Mouse (Mus musculus): ENCODE measurements around the gene Tmbim7. TPM values are rescaled to one million over a fixed set of nuclear protein-coding genes. Genes with fewer than 3 reads are reported as not detected.

Tmbim7 gene
- polyA plus RNA-seq, 1 experiment from 2014 or later, result not detected

- Histone ChIP-seq H3K27ac (replicated peaks; ENCODE audit: low read depth, low read length) (no peak overlapping the region), H3K4me2 (ENCODE audit: low read depth, low read length) (no peak overlapping the region), H3K4me1 (ENCODE audit: control insufficient read depth, insufficient read depth, low read length) (no peaks in the 10 kb centered on the region), H3K9me3 (replicated peaks; ENCODE audit: control insufficient read depth, low read length) (no peaks in the 10 kb centered on the region), H3K4me3 (ENCODE audit: low read depth, low read length) (no peak overlapping the region), H3K27me3 (ENCODE audit: control insufficient read depth, insufficient read depth, low read length) (no peaks in the 10 kb centered on the region), H3K36me3 (replicated peaks; ENCODE audit: control insufficient read depth, insufficient read depth, low read depth, low read length) (no peaks in the 10 kb centered on the region), H3K9ac (replicated peaks; ENCODE audit: low read length) (no peak overlapping the region)
- 94% methylated on average over 13 of the region's 13 CpGs for WGBS
- ATAC-seq (replicated peaks; ENCODE audit: insufficient number of reproducible peaks, low FRiP score, low TSS enrichment, low read depth), result no peak
- DNase-seq (ENCODE audit: low spot score), result no peak
Observed at GRCm38 (mm10) chr5:3633315-3633714, 17.7 kb upstream of the Tmbim7 start.

- Histone ChIP-seq H3K27ac (replicated peaks; ENCODE audit: low read depth, low read length) (no peak overlapping the region), H3K9me3 (replicated peaks; ENCODE audit: control insufficient read depth, low read length) (no peaks in the 10 kb centered on the region), H3K27me3 (ENCODE audit: control insufficient read depth, insufficient read depth, low read length) (no peaks in the 10 kb centered on the region), H3K4me3 (ENCODE audit: low read depth, low read length) (no peak overlapping the region), H3K4me1 (ENCODE audit: control insufficient read depth, insufficient read depth, low read length) (no peaks in the 10 kb centered on the region), H3K9ac (replicated peaks; ENCODE audit: low read length) (no peak overlapping the region), H3K36me3 (replicated peaks; ENCODE audit: control insufficient read depth, insufficient read depth, low read depth, low read length) (no peaks in the 10 kb centered on the region), H3K4me2 (ENCODE audit: low read depth, low read length) (no peak overlapping the region)
- 76% methylated on average over 4 of the region's 4 CpGs for WGBS
- no peak for ATAC-seq (replicated peaks; ENCODE audit: insufficient number of reproducible peaks, low FRiP score, low TSS enrichment, low read depth)
- peak; percentile 5 for DNase-seq (ENCODE audit: low spot score)
Observed at GRCm38 (mm10) chr5:3633951-3634350, 17.0 kb upstream of the Tmbim7 start.

- H3K4me2 ChIP-seq (ENCODE audit: low read depth, low read length), result no peak overlapping the region
- no peak for DNase-seq (ENCODE audit: low spot score)
- no peaks in the 10 kb centered on the region for H3K4me1 ChIP-seq (ENCODE audit: control insufficient read depth, insufficient read depth, low read length)
- no peaks in the 10 kb centered on the region for H3K9me3 ChIP-seq (replicated peaks; ENCODE audit: control insufficient read depth, low read length)
- ATAC-seq (replicated peaks; ENCODE audit: insufficient number of reproducible peaks, low FRiP score, low TSS enrichment, low read depth), result no peak
- no peak overlapping the region for H3K4me3 ChIP-seq (ENCODE audit: low read depth, low read length)
- H3K36me3 ChIP-seq (replicated peaks; ENCODE audit: control insufficient read depth, insufficient read depth, low read depth, low read length), result no peaks in the 10 kb centered on the region
- WGBS, result 77% methylated on average over 8 of the region's 8 CpGs
- no peak overlapping the region for H3K9ac ChIP-seq (replicated peaks; ENCODE audit: low read length)
- no peaks in the 10 kb centered on the region for H3K27me3 ChIP-seq (ENCODE audit: control insufficient read depth, insufficient read depth, low read length)
- no peak overlapping the region for H3K27ac ChIP-seq (replicated peaks; ENCODE audit: low read depth, low read length)
Observed at GRCm38 (mm10) chr5:3635286-3635685, 15.7 kb upstream of the Tmbim7 start.

DNA sequence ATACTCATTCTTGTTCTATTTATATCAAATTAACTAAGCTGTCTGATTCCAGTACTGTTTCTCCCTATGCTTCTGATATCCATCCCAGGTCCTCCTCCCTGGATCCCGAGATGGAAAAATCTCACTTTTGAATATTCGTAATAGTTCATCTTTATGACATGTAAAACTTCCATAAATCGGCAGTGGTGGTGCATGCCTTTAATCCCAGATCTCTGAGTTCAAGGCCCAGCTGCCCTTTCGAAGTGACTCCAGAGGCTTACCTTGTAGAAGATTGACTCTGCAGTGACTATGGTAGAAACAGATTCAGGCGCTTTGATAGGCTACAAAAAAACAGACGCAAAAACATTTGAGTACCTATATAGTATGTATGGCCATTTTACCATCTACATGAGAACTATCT lies 6.4 kb upstream of the Tmbim7 start:
- H3K36me3 ChIP-seq (replicated peaks; ENCODE audit: control insufficient read depth, insufficient read depth, low read depth, low read length), result peaks cover 2% of the 10 kb centered on the region
- no peak for DNase-seq (ENCODE audit: low spot score)
- H3K4me3 ChIP-seq (ENCODE audit: low read depth, low read length), result no peak overlapping the region
- no peaks in the 10 kb centered on the region for H3K9me3 ChIP-seq (replicated peaks; ENCODE audit: control insufficient read depth, low read length)
- H3K4me2 ChIP-seq (ENCODE audit: low read depth, low read length), result no peak overlapping the region
- no peak overlapping the region for H3K27ac ChIP-seq (replicated peaks; ENCODE audit: low read depth, low read length)
- 94% methylated on average over 6 of the region's 6 CpGs for WGBS
- H3K9ac ChIP-seq (replicated peaks; ENCODE audit: low read length), result no peak overlapping the region
- ATAC-seq (replicated peaks; ENCODE audit: insufficient number of reproducible peaks, low FRiP score, low TSS enrichment, low read depth), result no peak
- H3K4me1 ChIP-seq (ENCODE audit: control insufficient read depth, insufficient read depth, low read length), result no peaks in the 10 kb centered on the region
- H3K27me3 ChIP-seq (ENCODE audit: control insufficient read depth, insufficient read depth, low read length), result no peaks in the 10 kb centered on the region

GRCm38 (mm10) chr5:3645326-3645725 lies 5.7 kb upstream of the Tmbim7 start:
- Histone ChIP-seq H3K36me3 (replicated peaks; ENCODE audit: control insufficient read depth, insufficient read depth, low read depth, low read length) (peaks cover 2% of the 10 kb centered on the region), H3K4me3 (ENCODE audit: low read depth, low read length) (no peak overlapping the region)

DNA sequence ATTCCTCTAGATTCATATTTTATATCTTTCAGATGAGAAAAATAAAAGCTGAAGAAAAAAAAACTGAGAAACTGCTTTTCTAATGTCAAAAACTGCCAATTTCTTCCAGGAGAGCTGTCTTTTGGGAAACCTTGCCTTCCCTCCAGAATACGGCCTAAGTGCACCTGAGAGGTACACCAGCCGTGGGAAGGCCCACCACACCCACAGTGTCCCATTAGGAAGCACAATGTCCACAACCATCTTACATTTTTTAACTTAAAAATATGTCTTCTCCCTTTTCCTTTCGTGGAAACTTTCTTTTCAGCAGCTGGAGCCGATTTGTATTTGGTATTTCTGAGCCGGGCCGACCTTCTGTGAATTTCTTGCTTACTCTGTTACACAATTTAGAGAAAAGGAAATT lies 4.4 kb upstream of the Tmbim7 start:
- no peak for DNase-seq (ENCODE audit: low spot score)
- Histone ChIP-seq H3K4me2 (ENCODE audit: low read depth, low read length) (peak overlapping the region; percentile 56), H3K4me1 (ENCODE audit: control insufficient read depth, insufficient read depth, low read length) (no peaks in the 10 kb centered on the region), H3K9ac (replicated peaks; ENCODE audit: low read length) (peak overlapping the region; percentile 91), H3K9me3 (replicated peaks; ENCODE audit: control insufficient read depth, low read length) (no peaks in the 10 kb centered on the region), H3K27me3 (ENCODE audit: control insufficient read depth, insufficient read depth, low read length) (no peaks in the 10 kb centered on the region), H3K36me3 (replicated peaks; ENCODE audit: control insufficient read depth, insufficient read depth, low read depth, low read length) (peaks cover 2% of the 10 kb centered on the region), H3K27ac (replicated peaks; ENCODE audit: low read depth, low read length) (no peak overlapping the region), H3K4me3 (ENCODE audit: low read depth, low read length) (peak overlapping the region; percentile 98)
- ATAC-seq (replicated peaks; ENCODE audit: insufficient number of reproducible peaks, low FRiP score, low TSS enrichment, low read depth), result no peak
- 33% methylated on average over 6 of the region's 6 CpGs for WGBS

More at GRCm38 (mm10) chr5:3645326-3645725, 5.7 kb upstream of the Tmbim7 start:
- no peak overlapping the region for H3K9ac ChIP-seq (replicated peaks; ENCODE audit: low read length)
- H3K27ac ChIP-seq (replicated peaks; ENCODE audit: low read depth, low read length), result no peak overlapping the region
- H3K4me2 ChIP-seq (ENCODE audit: low read depth, low read length), result no peak overlapping the region
- no peak for ATAC-seq (replicated peaks; ENCODE audit: insufficient number of reproducible peaks, low FRiP score, low TSS enrichment, low read depth)
- no peaks in the 10 kb centered on the region for H3K9me3 ChIP-seq (replicated peaks; ENCODE audit: control insufficient read depth, low read length)
- DNase-seq (ENCODE audit: low spot score), result no peak
- no peaks in the 10 kb centered on the region for H3K4me1 ChIP-seq (ENCODE audit: control insufficient read depth, insufficient read depth, low read length)
- no peaks in the 10 kb centered on the region for H3K27me3 ChIP-seq (ENCODE audit: control insufficient read depth, insufficient read depth, low read length)
- WGBS, result 60% methylated on average over 6 of the region's 6 CpGs

- H3K4me3 ChIP-seq (ENCODE audit: low read depth, low read length), result peak overlapping the region; percentile 98
- WGBS, result under 1% methylated on average over 49 of the region's 60 CpGs
- no peaks in the 10 kb centered on the region for H3K4me1 ChIP-seq (ENCODE audit: control insufficient read depth, insufficient read depth, low read length)
- ATAC-seq (replicated peaks; ENCODE audit: insufficient number of reproducible peaks, low FRiP score, low TSS enrichment, low read depth) (peak; percentile 39), DNase-seq (ENCODE audit: low spot score) (peak; percentile 66)
- peak overlapping the region; percentile 91 for H3K9ac ChIP-seq (replicated peaks; ENCODE audit: low read length)
- no peaks in the 10 kb centered on the region for H3K27me3 ChIP-seq (ENCODE audit: control insufficient read depth, insufficient read depth, low read length)
- H3K27ac ChIP-seq (replicated peaks; ENCODE audit: low read depth, low read length), result peak overlapping the region; percentile 81
- H3K9me3 ChIP-seq (replicated peaks; ENCODE audit: control insufficient read depth, low read length), result no peaks in the 10 kb centered on the region
- peak overlapping the region; percentile 56 for H3K4me2 ChIP-seq (ENCODE audit: low read depth, low read length)
- H3K36me3 ChIP-seq (replicated peaks; ENCODE audit: control insufficient read depth, insufficient read depth, low read depth, low read length), result peaks cover 2% of the 10 kb centered on the region; the same call in 1 of the 2 replicates
Observed at GRCm38 (mm10) chr5:3646991-3647707, 3.8 kb upstream of the Tmbim7 start.

GRCm38 (mm10) chr5:3647708-3648121 lies 3.3 kb upstream of the Tmbim7 start:
- H3K27me3 ChIP-seq (ENCODE audit: control insufficient read depth, insufficient read depth, low read length), result no peaks in the 10 kb centered on the region
- WGBS, result 0% methylated on average over 22 of the region's 46 CpGs
- H3K4me1 ChIP-seq (ENCODE audit: control insufficient read depth, insufficient read depth, low read length), result no peaks in the 10 kb centered on the region
- DNase-seq (ENCODE audit: low spot score), result peak; percentile 92
- peak overlapping the region; percentile 91 for H3K9ac ChIP-seq (replicated peaks; ENCODE audit: low read length)
- peak overlapping the region; percentile 98 for H3K4me3 ChIP-seq (ENCODE audit: low read depth, low read length)
- H3K36me3 ChIP-seq (replicated peaks; ENCODE audit: control insufficient read depth, insufficient read depth, low read depth, low read length), result peaks cover 2% of the 10 kb centered on the region; the same call in 1 of the 2 replicates
- peak overlapping the region; percentile 81 for H3K27ac ChIP-seq (replicated peaks; ENCODE audit: low read depth, low read length)
- ATAC-seq (replicated peaks; ENCODE audit: insufficient number of reproducible peaks, low FRiP score, low TSS enrichment, low read depth), result peak; percentile 96
- no peaks in the 10 kb centered on the region for H3K9me3 ChIP-seq (replicated peaks; ENCODE audit: control insufficient read depth, low read length)
- H3K4me2 ChIP-seq (ENCODE audit: low read depth, low read length), result peak overlapping the region; percentile 43
